Mouse (Mus musculus) frontal cortex, postnatal 36 days (tissue): ENCODE data around the gene Tceanc.

Experiments
- DNase-seq, 2 experiments: peaks; one replicate each; pipeline ENCODE4 v3.0.0; 2022; ENCODE audit warnings: low spot score in 2 of 2

Gene Tceanc

GRCm38 (mm10) chrX:166495052-166495451 lies 23.3 kb downstream of the Tceanc start:
- no peak for DNase-seq

- peak; percentile 85 for DNase-seq
These were observed 38.9 kb downstream of the Tceanc start, which contains the start of gene Rab9 for GRCm38 (mm10) chrX:166479365-166479983. Rab9 (minus strand) TSS chrX:166479867.

GRCm38 (mm10) chrX:166478631-166479364 lies 39.6 kb downstream of the Tceanc start:
- DNase-seq = peak in 1 of 2 experiments; percentile 5

- DNase-seq = no peak
These were observed 41.0 kb downstream of the Tceanc start for GRCm38 (mm10) chrX:166477393-166477792.

- DNase-seq = no peak
These were observed 45.8 kb downstream of the Tceanc start for GRCm38 (mm10) chrX:166472612-166473011.

GRCm38 (mm10) chrX:166468321-166468720 lies 50.0 kb downstream of the Tceanc start:
- no peak for DNase-seq

- no peak for DNase-seq
These were observed 62.8 kb downstream of the Tceanc start for GRCm38 (mm10) chrX:166455525-166455924.

GRCm38 (mm10) chrX:166454331-166454730 lies 64.0 kb downstream of the Tceanc start:
- DNase-seq = no peak

GRCm38 (mm10) chrX:166453532-166453931 lies 64.8 kb downstream of the Tceanc start:
- DNase-seq = no peak
